Mouse (Mus musculus) gastrocnemius, postnatal 4 days (tissue): ENCODE data around the gene Nr1i2. TPM values are rescaled to one million over a fixed set of nuclear protein-coding genes. Genes with fewer than 3 reads are reported as not detected.
"Not testable (repeated sequence)": the region's sequence is repeated elsewhere in the genome, so short reads cannot be mapped to it uniquely, and the experiment has no call there.

Experiments used
- DNase-seq, 2 experiments: peaks; one replicate each; pipeline ENCODE4 v3.0.0; 2021 to 2022; ENCODE audit warnings: low spot score in 2 of 2, mixed read lengths in 2 of 2
- total RNA-seq, 2 experiments: library from RNA; stranded (reverse); gene quantifications; 2 replicates each; pipeline ENCODE4 v1.2.3; 2021

Nr1i2 gene
- total RNA-seq, 2 experiments from 2014 or later: 0.16 TPM; not detected in 1

DNA sequence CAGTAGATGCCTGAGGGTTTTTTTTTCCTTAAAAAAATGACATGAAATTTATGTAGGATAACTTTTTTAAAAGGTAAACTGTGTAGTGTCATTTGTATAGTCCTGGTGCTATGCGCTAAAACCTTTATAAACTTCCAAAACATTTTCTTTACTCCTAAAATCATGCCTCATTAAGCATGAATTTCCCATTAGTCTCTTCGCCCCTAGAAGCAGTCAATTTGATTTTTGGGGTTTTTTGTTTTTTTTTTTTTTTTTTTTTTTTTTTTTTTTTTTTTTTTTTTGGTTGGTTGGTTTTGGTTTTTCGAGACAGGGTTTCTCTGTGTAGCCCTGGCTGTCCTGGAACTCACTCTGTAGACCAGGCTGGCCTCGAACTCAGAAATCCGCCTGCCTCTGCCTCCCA is 72.1 kb downstream of the Nr1i2 start:
- not testable (repeated sequence) for DNase-seq

DNA sequence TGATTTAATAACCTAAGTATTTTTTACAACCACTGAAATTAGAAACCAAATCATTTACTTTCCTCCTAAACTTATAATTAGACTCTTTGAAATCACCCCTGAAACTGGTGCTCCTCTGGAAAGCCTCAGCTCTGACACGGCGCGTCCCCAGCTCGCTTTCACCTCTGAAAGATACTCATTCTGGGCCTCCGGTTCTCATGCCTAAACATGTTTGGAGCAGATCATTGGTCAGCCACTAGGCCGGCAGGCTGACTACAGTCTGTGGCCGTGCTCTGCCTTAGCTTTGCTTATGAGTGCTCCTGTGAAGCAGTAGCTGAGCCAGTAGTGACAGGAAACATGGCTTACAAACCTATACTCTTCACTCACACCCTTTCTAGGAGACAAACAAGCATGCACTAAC is 89.4 kb downstream of the Nr1i2 start:
- DNase-seq: no peak

Other genes with a start within 250 kb of the Nr1i2 start
- 10 to 100 TPM; 65.9 to 72.9 TPM for gene Gsk3b, start 205.8 kb downstream of the Nr1i2 start, total RNA-seq
- gene Maats1, start 47.3 kb upstream of the Nr1i2 start, total RNA-seq: under 1 TPM in 1 of 2 experiments, not detected in 1; 0.20 TPM
- 100 to 1,000 TPM; 109 to 129 TPM for gene Cox17, start 52.2 kb upstream of the Nr1i2 start, total RNA-seq
- not detected for gene Gm21987, start 52.2 kb upstream of the Nr1i2 start, total RNA-seq
- gene Popdc2, start 67.4 kb upstream of the Nr1i2 start, total RNA-seq: 10 to 100 TPM; 42.5 to 57.1 TPM
- gene Pla1a, start 138.3 kb upstream of the Nr1i2 start, total RNA-seq: 1 to 10 TPM; 1.5 to 2.0 TPM
- 10 to 100 TPM; 41.5 to 45.3 TPM for gene Adprh, start 157.9 kb upstream of the Nr1i2 start, total RNA-seq
- under 1 TPM; 0.26 to 0.44 TPM for gene Cd80, start 160.7 kb upstream of the Nr1i2 start, total RNA-seq
- gene Timmdc1, start 227.8 kb upstream of the Nr1i2 start, total RNA-seq: 10 to 100 TPM; 30.8 to 33.5 TPM